Mouse (Mus musculus) stomach, postnatal 0 days (tissue): ENCODE data around the gene Sptbn1. TPM values are rescaled to one million over a fixed set of nuclear protein-coding genes. Genes with fewer than 3 reads are reported as not detected.
"Not testable (repeated sequence)": the region's sequence is repeated elsewhere in the genome, so short reads cannot be mapped to it uniquely, and the experiment has no call there.

Experiments used
- ATAC-seq: fragments of 200-750 bp; cut with Nextera tagmentation; 2 replicates; pipeline ENCODE4 v1.8.0; 2017; ENCODE audit not compliant: low FRiP score, low TSS enrichment
- DNase-seq: peaks from one replicate; pipeline ENCODE4 v3.0.0-alpha.2; 2016; ENCODE audit warnings: low spot score
- H3K27ac ChIP-seq: fragments of 300-500 bp; sonication (generic); replicated peaks from 2 replicates; pipeline ENCODE4 v1.5.1; 2014; ENCODE audit warnings: mild to moderate bottlenecking, control low read depth
- H3K27me3 ChIP-seq: fragments of 300-500 bp; sonication (generic); 2 replicates; pipeline ENCODE4 v1.6.1; 2014; ENCODE audit warnings: low read length; ENCODE audit not compliant: control insufficient read depth, insufficient read depth
- H3K36me3 ChIP-seq: fragments of 300-500 bp; sonication (generic); 2 replicates; pipeline ENCODE4 v1.6.1; 2014; ENCODE audit warnings: low read length, mixed read lengths; ENCODE audit not compliant: control insufficient read depth, insufficient read depth
- H3K4me1 ChIP-seq: fragments of 300-500 bp; sonication (generic); replicated peaks from 2 replicates; pipeline ENCODE4 v1.6.1; 2014; ENCODE audit warnings: antibody characterized with exemption; ENCODE audit not compliant: control insufficient read depth, insufficient read depth
- H3K4me2 ChIP-seq: fragments of 300-500 bp; sonication (generic); replicated peaks from 2 replicates; pipeline ENCODE4 v1.6.1; 2014; ENCODE audit warnings: low read depth, mild to moderate bottlenecking, control low read depth, moderate library complexity
- H3K4me3 ChIP-seq: fragments of 300-500 bp; sonication (generic); 2 replicates; pipeline ENCODE4 v1.5.1; 2014; ENCODE audit warnings: low read depth, low read length, control low read depth
- H3K9ac ChIP-seq: fragments of 300-500 bp; sonication (generic); 2 replicates; pipeline ENCODE4 v1.6.1; 2014; ENCODE audit warnings: mild to moderate bottlenecking, low read length, control low read depth, mixed read lengths
- H3K9me3 ChIP-seq: fragments of 300-500 bp; sonication (generic); 2 replicates; pipeline ENCODE4 v1.6.1; 2016; ENCODE audit warnings: low read length; ENCODE audit not compliant: control insufficient read depth
- CTCF ChIP-seq: IDR thresholded peaks from 2 replicates; pipeline ENCODE4 v1.5.1; 2016; ENCODE audit warnings: antibody characterized with exemption, low read depth, mild to moderate bottlenecking, moderate library complexity
- EP300 ChIP-seq: optimal IDR thresholded peaks from 2 replicates; pipeline ENCODE3; 2016; ENCODE audit warnings: antibody characterized with exemption
- WGBS: fragments of 180-500 bp; shearing (Covaris S2); extraction: QIAGEN DNeasy Blood & Tissue Kit; methylation state at CpG from one replicate; pipeline ENCODE4 v1.1.7; 2014; 5-methylcytosine and 5-hydroxymethylcytosine counted together
- polyA plus RNA-seq: library from polyadenylated mRNA; unstranded; fragments of >200 nt; fragmentation: Nextera tagmentation; extraction: Ambion mirVana; gene quantifications from 2 replicates; pipeline ENCODE4 v1.2.1, GENCODE M21; 2015

Sptbn1 gene
- polyA plus RNA-seq, 1 experiment from 2014 or later = 57.2 TPM

DNA sequence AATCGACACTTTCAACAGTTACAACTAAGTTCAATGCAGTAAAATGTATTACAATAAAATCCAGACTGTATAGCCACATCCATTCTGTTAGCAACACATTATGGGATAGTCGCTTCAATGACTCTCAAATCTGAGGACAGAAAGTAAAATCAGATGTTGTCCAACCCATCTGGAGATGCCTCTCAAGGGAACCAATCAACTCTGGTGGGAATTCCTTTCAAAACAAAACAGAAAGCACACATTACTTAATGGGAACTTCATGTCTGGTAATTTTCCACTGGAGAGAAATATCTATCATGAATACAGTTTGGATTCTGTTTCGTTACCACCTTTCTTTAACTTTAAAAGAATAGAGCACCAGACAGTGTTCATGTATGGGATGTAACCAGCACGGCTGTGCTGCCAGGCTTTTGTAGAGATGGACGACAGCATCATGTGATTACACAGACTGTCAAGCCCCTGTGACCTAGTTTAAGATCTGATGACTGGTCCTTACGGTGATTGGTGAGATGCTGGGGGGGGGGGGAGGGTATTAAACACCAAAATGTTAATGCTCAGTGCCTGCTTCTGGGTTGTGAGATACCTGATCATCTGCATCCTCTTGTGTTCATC lies 9.1 kb downstream of the Sptbn1 start:
- Histone ChIP-seq H3K27me3 (no peaks in the 10 kb centered on the region), H3K4me1 (no peaks in the 10 kb centered on the region), H3K4me2 (no peak overlapping the region), H3K27ac (no peak overlapping the region), H3K9me3 (no peaks in the 10 kb centered on the region), H3K4me3 (no peak overlapping the region), H3K36me3 (no peaks in the 10 kb centered on the region), H3K9ac (no peak overlapping the region)
- ATAC-seq (no peak), DNase-seq (no peak)
- 74% methylated on average over 6 of the region's 6 CpGs for whole genome bisulfite sequencing
- TF ChIP-seq CTCF (no peak), EP300 (no peak)

DNA sequence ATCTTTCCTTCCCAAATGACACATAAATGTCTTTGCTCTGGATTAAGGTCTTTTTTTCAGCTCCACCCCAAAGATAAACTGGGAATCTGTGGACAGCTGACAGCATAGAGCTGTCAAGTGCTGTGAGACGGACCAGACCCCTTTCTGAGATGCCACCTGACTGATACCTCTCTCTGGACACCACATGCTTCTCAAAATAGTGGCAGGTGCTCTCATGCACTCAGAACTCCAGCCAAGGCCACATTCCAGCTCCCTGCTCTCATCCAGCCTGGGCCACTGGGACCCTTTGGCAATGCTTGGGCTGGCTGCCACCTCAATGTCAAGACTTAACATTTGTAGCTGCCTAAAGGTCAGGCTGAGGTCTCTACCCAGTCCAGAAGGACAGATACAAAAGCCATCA lies 10.2 kb downstream of the Sptbn1 start:
- Histone ChIP-seq H3K27me3 (no peaks in the 10 kb centered on the region), H3K4me3 (no peak overlapping the region), H3K9me3 (no peaks in the 10 kb centered on the region), H3K4me1 (no peaks in the 10 kb centered on the region), H3K4me2 (no peak overlapping the region), H3K9ac (no peak overlapping the region), H3K36me3 (no peaks in the 10 kb centered on the region), H3K27ac (no peak overlapping the region)
- WGBS = 24% methylated on average over 1 of the region's 1 CpGs
- ATAC-seq (no peak), DNase-seq (no peak)
- TF ChIP-seq EP300 = no peak
- no peak for TF ChIP-seq CTCF

DNA sequence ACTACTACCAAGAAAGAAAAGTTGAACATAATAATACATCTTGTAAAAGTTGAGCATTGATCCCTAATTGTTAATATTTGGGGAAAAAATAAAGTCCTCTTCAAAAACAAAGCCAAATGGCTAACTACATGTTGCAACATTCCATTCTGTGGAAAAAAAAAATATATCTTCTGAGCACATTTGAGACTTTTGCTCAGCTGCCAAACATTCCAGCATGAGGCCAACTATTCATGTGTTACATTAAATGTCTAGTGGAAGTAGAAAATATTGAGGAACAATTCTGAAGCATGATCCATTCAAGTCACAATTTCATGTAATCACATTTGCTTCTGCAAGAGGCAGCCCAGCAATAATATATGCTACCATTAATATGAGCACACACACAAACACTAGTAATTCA lies 10.9 kb downstream of the Sptbn1 start:
- DNase-seq (no peak), ATAC-seq (no peak)
- Histone ChIP-seq H3K27me3 (no peaks in the 10 kb centered on the region), H3K4me1 (no peaks in the 10 kb centered on the region), H3K4me3 (no peak overlapping the region), H3K9me3 (no peaks in the 10 kb centered on the region), H3K4me2 (no peak overlapping the region), H3K36me3 (no peaks in the 10 kb centered on the region), H3K27ac (no peak overlapping the region), H3K9ac (no peak overlapping the region)
- no peak for TF ChIP-seq CTCF
- TF ChIP-seq EP300 = no peak

DNA sequence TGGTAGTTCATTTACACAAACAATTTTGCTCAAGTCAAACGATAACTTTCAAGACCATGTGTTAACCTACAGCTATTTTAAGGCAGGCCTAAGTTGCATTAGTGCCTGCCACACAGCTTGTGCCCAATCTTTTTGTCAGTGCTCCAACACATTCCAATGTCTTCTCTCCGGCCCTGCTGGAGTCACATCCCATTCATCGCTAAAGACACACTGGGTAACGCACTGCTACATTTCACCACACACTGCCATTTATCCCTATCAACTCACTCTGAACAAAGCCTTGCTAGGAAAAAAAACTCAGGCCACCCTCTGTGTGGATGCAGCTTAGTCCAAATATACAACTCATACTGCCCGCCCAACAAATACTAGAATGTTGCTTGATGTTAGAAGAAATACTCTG lies 11.5 kb downstream of the Sptbn1 start:
- no peak overlapping the region for H3K9ac ChIP-seq
- WGBS = 68% methylated on average over 5 of the region's 5 CpGs

DNA sequence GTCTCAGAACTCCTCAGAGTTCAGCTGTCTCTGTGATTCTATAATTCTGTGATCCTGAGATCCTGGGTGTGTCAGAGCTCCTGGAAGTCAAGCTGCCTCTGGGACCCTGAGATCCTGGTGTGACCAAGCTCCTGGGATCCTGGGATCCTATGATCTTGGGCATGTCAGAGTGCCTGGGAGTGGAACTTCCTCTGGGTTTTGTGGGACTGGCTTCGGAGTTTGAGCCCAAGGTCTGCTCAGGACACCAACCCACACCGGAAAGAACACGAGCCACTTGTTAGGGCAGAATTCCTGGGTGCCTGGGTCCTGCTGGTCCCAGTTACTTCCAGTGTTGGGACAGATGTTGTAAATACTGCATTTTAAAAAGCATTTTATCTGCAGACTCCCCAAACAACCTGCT lies 12.8 kb downstream of the Sptbn1 start:
- not testable (repeated sequence) for H3K9ac ChIP-seq, H3K4me3 ChIP-seq, H3K27ac ChIP-seq, H3K4me1 ChIP-seq, H3K4me2 ChIP-seq, H3K36me3 ChIP-seq, DNase-seq, ATAC-seq, H3K27me3 ChIP-seq, H3K9me3 ChIP-seq
- WGBS = 90% methylated on average over 3 of the region's 3 CpGs

More for the DNA sequence above, 11.5 kb downstream of the Sptbn1 start:
- no peak for ATAC-seq
- DNase-seq = no peak
- no peak overlapping the region for H3K4me3 ChIP-seq
- no peak overlapping the region for H3K4me2 ChIP-seq
- no peak for TF ChIP-seq EP300
- no peak for TF ChIP-seq CTCF
- H3K4me1 ChIP-seq = no peaks in the 10 kb centered on the region
- H3K9me3 ChIP-seq = no peaks in the 10 kb centered on the region
- no peak overlapping the region for H3K27ac ChIP-seq
- H3K36me3 ChIP-seq = no peaks in the 10 kb centered on the region
- no peaks in the 10 kb centered on the region for H3K27me3 ChIP-seq

DNA sequence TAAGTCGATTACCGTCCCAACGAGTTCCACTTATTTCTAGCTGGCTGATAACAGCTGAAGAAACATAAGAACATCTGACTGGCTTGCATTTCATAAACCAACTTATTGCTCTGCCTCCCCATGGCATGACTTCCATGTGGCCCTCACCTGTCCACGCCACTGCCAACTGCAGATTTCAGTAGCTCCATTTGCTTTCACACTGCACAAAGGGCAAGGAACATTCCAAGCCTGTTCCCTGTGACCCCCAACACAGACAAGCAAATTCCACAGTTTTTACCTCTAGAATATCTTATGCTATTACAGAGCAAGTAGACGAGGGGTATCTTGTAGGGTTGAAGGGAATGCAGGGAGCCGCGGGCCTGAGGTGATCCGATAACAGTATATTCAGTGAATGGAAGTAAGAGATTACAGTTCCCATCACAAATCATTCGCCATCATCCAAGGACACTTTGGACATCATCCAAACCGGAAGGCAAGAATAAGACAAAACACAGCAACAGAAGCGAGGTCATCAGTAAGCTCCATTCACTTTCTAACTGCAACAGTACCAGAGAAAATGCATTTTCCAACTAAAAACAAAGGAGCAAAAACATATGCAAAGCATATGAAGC lies 16.6 kb downstream of the Sptbn1 start:
- ATAC-seq = no peak
- DNase-seq = no peak
- H3K4me3 ChIP-seq = no peak overlapping the region
- no peaks in the 10 kb centered on the region for H3K4me1 ChIP-seq
- no peak overlapping the region for H3K9ac ChIP-seq
- no peaks in the 10 kb centered on the region for H3K9me3 ChIP-seq
- no peak overlapping the region for H3K4me2 ChIP-seq
- H3K27ac ChIP-seq = no peak overlapping the region
- 74% methylated on average over 11 of the region's 11 CpGs for WGBS
- no peaks in the 10 kb centered on the region for H3K36me3 ChIP-seq
- TF ChIP-seq EP300 (no peak), CTCF (no peak)
- H3K27me3 ChIP-seq = no peaks in the 10 kb centered on the region
